Mouse (Mus musculus): ENCODE results near the gene Prkcsh.

Gene Prkcsh

DNA sequence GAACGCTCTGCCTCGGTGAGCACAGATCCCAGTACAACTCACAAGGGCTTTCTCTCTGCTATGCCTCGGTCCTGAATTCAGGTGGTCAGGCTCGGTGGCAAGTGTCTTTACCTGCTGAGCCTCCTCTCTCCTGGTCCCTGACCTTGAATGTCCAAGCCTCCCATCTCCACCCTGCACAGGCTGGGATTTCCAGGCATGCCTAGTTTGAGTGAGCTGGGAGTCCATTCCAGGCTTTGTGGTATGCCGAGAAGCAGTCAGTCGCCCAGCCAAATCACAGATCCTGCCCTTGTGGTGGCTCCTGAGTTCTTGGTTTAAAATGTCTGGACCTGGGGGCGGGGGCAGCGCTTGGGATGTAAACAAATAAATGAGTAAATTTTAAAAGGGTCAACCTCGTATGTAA is 44.7 kb downstream of the Prkcsh start:
- DNase-seq (ENCODE audit: low read depth in 2 of 2, low spot score in 2 of 2): no peak

DNA sequence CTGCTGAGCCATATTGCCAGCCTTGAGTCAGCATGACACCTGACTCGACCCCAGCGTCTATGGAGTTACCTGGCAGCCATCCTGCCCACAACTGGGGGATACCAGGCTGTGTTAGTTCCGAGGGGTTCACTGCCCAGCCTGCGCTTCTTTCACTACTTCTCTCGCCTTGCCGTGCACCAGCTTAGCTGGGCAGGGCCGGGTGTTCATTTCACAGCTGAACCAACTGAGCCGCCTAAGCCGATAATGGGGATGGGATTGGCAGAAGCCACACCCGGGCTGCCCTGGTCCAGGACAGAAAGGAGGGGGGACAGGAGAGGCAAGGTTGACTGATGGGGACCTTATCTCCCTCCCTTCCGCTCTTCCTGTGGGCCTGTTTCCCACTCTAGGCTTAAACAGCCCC is 46.7 kb downstream of the Prkcsh start:
- no peak for DNase-seq (ENCODE audit: low read depth in 2 of 2, low spot score in 2 of 2)

DNA sequence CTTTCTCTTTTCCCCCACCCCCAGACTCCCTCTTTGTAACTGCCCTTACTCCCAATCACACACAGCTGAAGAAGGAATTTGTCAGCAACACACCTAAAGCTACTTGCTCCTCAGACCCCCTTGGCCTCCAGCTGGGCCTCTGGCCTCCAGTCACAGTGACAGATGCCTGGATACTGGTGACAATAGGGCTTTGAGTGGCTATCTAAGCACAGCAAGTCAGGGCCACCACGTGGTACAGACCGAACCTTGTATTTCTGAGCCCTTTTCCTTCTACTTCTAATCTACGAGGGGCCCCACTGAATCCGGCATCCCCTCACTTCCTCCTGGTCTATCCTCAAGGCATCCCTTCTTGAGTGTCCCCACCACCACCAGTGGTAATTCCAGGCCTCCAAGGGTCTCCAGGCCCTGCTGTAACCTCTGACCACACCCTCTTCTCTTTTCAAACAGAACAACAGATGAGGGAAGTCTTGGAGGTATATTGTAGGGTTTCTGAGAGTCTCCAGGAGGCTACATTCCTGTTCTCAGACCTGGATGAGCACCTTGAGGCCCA is 47.2 kb downstream of the Prkcsh start:
- DNase-seq (ENCODE audit: low read depth in 2 of 2, low spot score in 2 of 2): no peak

DNA sequence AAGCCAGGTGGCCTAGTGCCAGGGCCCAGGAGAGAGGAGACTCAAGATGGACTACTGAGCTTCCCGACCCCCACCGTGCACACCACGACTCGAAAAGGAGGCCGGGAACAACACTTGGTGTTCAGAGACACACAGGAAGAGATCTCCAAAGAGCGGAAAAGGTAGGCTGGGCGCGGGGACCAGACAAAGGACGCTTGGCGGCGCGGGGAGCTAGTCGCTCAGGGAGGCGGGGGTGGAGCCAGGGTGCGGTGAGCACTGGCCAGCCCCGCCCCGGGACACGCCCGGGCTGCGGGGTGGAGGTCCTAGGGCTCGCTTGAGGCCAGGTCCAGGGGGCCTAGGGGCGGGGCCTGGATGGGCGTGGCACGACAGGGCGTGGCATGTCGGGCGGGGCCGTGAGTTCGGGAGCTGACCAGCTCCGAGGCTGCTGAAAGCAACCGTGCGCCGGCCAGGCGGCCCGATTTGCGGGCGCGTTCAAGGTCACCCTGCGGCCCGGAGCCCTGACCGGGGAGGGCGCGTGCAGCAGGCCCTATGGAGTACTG is 47.8 kb downstream of the Prkcsh start:
- DNase-seq (ENCODE audit: low read depth in 2 of 2, low spot score in 2 of 2): no peak

DNA sequence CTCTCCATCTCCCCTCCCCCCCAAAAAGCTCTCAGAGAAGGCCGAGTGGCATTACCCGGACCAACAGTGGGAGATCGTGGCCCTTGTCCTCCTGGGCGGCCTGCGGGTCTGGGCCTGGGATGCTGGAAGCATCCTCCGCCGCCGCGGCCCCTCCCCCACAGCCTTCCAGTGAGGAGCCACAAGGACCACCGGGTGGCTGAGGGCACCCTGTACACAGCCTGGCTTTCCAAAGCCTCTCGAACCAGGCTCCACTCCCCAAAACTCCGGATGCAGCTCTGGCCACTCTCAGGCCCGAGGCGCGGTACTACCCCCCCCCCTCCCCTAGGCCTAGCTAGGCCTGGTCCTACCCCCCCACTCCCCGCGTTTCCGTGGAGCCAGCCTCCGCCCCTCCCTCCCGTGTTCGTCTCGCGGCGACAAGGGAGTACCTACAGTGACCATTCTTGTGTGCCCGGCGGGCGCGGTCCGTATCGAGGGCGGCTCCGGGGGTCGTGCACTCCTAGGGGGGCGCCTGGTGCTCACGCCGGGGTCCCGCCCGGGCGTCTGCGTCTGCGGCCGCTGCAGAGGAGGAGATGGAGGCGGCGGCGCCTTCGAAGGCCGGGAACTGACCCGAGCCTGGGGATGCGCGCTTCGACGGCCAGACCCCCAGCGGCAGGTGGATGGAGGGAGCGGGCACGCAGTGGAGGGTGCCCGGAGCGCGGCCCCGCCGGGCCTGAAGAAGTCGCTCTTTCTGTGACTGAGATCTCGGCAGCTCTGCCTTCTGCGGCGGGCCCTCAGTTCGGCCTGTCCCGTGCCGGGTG is 48.8 kb downstream of the Prkcsh start:
- DNase-seq (ENCODE audit: low read depth in 2 of 2, low spot score in 2 of 2): no peak

DNA sequence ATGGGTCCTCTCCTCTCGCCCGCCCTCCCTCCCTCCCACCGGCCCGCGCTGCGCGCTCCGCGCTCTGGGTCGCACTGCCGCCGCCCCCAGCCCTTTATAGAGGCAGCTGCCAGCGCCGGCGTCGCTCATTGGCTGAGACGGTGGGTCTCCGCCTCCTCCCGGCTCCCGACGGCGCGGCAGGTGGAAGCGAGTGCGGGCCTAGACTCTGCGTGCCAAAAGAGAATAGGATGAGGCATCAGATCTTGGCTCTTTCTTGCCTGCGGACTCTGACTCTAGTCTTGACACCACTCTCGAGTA is 49.3 kb downstream of the Prkcsh start, which contains the start of gene Elavl3:
Gene Elavl3, minus strand, starts transcription at position 66 of the 297 bp plus-strand sequence.
- DNase-seq (ENCODE audit: low read depth in 2 of 2, low spot score in 2 of 2): no peak

DNA sequence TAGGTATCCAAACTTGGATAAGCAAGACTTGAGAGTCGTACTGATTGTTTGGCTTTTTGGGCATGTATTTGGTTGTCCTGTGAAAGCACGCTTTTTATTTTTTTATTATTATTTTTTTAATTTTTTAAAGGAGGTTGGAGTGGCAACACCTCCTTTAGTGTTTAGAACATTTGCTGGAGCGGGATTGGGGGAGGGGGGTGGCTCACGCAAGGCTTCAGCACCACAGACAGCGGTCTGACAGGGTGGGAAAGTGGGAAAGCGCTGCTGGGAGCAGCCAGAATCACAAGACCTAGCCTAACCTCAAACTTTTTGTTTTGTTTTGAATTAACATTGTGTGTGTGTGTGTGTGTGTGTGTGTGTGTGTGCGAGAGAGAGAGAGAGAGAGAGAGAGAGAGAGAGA is 51.1 kb downstream of the Prkcsh start:
- DNase-seq (ENCODE audit: low read depth in 2 of 2, low spot score in 2 of 2): no peak

DNA sequence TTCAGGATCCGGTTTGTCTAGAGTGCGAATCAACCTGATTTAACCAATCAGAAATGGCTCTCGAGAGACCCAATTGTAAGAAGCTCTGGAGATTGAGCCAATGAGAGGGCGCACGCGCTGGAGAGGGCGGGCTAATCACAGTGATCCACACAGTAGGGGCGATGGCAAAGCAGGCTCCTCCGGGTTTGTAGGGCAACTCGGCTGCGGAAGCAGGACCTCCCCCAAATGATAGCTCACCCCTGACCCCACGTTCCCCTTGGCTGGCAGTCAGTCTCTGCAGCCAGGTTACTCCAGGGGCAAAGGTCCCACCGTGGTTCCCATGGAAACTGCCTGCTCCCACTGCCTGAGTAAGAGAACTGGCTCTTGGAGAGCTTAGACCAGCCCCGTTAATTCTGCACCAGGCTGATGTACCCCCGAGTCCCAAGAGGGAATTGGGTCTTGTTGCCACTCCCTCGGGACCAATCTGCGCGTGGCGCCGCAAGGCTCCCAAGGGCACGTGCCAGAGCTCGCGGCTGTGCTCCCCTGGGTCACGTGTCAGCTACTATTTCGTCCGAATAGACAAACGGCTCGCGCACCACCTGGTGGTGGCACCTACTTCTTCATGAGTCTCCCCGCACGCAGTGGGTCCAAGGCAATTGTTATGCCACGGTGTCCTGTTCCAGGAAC is 51.9 kb downstream of the Prkcsh start:
- DNase-seq (ENCODE audit: low read depth in 2 of 2, low spot score in 2 of 2): peak; percentile 34 to 62

DNA sequence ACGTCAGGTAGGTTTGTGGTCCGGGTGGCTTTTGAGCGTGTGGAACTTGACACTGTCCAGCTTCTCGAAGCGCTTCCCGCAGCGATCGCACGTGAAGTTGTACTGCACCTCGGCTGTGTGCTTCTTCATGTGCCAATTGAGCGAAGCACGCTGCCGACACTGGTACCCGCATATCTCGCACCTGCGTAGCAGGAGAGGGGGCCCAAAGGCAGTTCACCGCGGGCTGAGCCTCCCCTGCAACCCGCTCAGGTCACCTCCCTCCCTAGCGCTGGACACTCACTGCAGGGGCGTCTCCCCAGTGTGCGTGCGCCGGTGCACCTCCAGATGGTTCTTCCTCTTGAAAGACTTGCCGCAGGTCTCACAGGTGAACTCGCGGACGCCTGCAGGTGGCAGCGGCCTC is 53.1 kb downstream of the Prkcsh start:
- no peak for DNase-seq (ENCODE audit: low read depth in 2 of 2, low spot score in 2 of 2)

DNA sequence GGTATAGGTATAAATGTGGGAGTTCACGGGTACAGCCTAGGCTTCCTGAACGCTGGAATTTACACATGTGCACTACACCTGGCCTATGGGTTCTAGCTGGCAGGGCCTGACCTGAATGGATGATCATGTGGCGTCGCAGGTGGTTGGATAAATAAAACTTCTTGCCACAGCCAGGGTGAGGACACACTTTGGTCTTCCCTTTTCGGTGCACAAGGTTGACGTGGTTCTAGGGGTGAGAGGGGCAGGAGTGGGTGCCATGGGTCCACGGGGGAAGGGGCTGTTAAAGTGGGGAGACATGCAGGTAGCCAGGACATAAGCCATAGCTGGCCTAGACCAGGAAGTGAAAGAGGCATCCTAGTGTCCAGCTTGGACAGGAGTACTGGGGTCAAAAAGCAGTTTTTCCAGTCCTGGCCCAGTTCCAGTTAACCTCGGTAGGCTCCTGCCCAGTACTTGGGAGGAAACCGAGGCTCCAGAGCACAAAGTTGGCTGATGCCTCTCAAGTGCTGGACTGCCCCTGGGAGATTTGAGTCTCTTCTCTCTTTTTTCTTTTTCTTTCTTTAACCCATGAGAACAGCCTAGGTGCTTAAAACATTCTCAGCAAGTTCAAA is 53.8 kb downstream of the Prkcsh start:
- no peak for DNase-seq (ENCODE audit: low read depth in 2 of 2, low spot score in 2 of 2)

DNA sequence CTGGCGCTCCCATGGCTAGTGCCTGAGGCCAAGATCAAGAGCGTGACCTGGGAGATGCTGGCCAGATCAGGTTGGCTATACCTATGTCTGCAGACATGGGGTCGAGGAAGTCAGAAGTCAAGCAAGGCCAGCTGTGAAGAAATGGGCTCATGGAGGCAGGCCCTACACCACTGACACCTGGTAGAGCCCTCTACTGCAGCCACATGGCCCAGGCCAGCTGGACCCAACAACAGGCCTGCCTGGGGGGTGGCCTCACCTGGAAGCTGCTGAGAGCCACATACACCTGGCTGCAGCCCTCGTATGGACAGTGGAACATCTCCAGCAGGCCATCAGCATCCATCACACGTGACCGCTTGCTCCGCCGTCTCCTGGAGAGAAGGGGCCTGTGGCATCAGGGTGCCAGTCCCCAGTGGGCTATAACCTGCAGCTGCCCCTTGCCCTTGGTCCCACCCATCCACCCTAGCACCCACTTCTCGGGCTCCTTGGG is 54.5 kb downstream of the Prkcsh start:
- DNase-seq (ENCODE audit: low read depth in 2 of 2, low spot score in 2 of 2): no peak

DNA sequence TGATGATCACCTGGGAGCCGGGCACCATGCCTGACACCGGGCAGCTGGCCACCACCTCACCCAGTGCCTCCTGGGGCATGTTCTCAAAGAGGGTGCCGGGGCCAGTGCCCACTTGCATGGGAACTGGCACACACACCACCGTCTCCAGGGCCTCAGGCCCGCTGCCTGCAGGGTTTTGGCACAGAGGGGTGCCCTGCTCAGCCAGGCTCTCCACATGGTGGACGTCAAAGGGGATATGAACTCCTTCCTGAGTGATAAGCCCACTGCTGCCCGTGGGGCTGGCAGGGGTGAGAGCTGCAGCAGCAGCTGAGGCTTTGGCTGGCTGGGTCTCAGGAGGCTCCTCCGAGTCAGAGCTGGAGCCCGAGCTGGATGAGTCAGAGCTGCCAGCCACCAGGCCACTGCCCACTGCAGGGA is 55.4 kb downstream of the Prkcsh start:
- DNase-seq (ENCODE audit: low read depth in 2 of 2, low spot score in 2 of 2): no peak

DNA sequence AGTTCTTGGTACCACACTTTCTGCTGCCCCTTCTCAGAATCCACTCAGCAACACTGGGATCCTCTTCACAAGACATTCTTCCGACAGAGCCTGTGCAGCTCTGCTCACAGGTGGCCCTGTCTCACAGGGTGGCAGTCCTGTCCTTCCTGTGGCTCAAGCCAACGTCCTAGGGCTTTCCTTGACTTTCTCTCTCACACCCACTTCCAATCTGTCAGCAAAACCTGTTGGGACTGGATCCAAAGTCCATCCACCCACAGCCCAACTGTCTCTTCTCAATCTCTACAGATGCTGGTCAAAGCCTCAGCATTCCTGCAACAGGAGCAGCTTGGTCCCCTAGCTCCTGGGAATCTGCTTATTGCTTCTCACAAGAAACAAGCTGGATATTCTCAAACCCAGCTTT is 58.7 kb downstream of the Prkcsh start:
- DNase-seq (ENCODE audit: low read depth in 2 of 2, low spot score in 2 of 2): no peak

All from CD8-positive naive resting alpha-beta T cell, adult 2 months (primary cell).